In the genomic region with DNA sequence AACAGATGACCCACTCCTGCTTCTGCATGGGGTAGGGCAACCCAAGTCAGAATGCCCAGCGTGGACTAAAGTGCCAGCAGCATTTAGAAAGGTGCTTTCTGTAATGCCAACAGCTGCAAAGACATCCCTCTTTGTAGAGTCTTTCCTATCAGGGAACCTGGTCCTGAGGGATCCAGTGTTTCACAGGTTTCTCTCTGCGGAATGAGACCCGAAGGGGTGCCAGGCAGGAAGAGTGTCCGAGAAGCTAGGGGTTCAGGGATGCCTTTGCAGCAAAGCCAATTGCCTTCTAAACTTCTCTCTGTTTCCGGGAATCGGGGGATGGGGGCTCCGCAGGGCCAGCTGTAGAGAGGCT, we compare ENCODE assay signal across 8 mouse cellular contexts. TPM values are rescaled to one million over a fixed set of nuclear protein-coding genes. Genes with fewer than 3 reads are reported as not detected.
A peak's percentile ranks its signal among the peaks of the same experiment; 100 is the strongest.
DNase-seq lines count a peak whose midpoint lies in the region; ATAC-seq lines count a peak whose summit lies in the region.

No protein-coding gene starts in this region.

- 18% methylated on average over 7 of the region's 7 CpGs for whole genome bisulfite sequencing in kidney, embryonic 14.5 days
- WGBS in embryonic facial prominence, embryonic 13.5 days, result 18% methylated on average over 7 of the region's 7 CpGs
- 19% methylated on average over 7 of the region's 7 CpGs for WGBS in hindbrain, embryonic 13.5 days
- 13% methylated on average over 7 of the region's 7 CpGs for WGBS in midbrain, embryonic 15.5 days

- no peak for DNase-seq in kidney, postnatal 10 days
- DNase-seq in MN1 (ENCODE audit: low spot score), result no peak
- no peak for DNase-seq in left cerebral cortex, postnatal 10 days (ENCODE audit: extremely low spot score in 1 of 2, low spot score in 2 of 2)
- DNase-seq in lung, postnatal 10 days, result no peak

- no peak overlapping the region for H3K9ac ChIP-seq in kidney, embryonic 14.5 days (ENCODE audit: low read depth, low read length)
- no peak overlapping the region for H3K9ac ChIP-seq in embryonic facial prominence, embryonic 13.5 days
- H3K9ac ChIP-seq in hindbrain, embryonic 13.5 days, result peak overlapping the region; percentile 78
- H3K9ac ChIP-seq in midbrain, embryonic 15.5 days, result peak overlapping the region; percentile 72

- H3K9me3 ChIP-seq in kidney, embryonic 14.5 days (ENCODE audit: control insufficient read depth, low read length), result no peaks in the 10 kb centered on the region
- H3K9me3 ChIP-seq in embryonic facial prominence, embryonic 13.5 days, result no peaks in the 10 kb centered on the region
- H3K9me3 ChIP-seq in hindbrain, embryonic 13.5 days, result no peaks in the 10 kb centered on the region
- H3K9me3 ChIP-seq in midbrain, embryonic 15.5 days, result no peaks in the 10 kb centered on the region

- peak overlapping the region; percentile 67 for H3K4me2 ChIP-seq in kidney, embryonic 14.5 days (replicated peaks; ENCODE audit: low read depth, low read length)
- peak overlapping the region; percentile 73 for H3K4me2 ChIP-seq in embryonic facial prominence, embryonic 13.5 days
- peak overlapping the region; percentile 76 for H3K4me2 ChIP-seq in hindbrain, embryonic 13.5 days
- H3K4me2 ChIP-seq in midbrain, embryonic 15.5 days, result peak overlapping the region; percentile 57

- H3K4me3 ChIP-seq in kidney, embryonic 14.5 days (ENCODE audit: low read length), result no peak overlapping the region
- H3K4me3 ChIP-seq in embryonic facial prominence, embryonic 13.5 days, result peak overlapping the region; percentile 41
- H3K4me3 ChIP-seq in hindbrain, embryonic 13.5 days, result peak overlapping the region; percentile 57
- peak overlapping the region; percentile 63 for H3K4me3 ChIP-seq in midbrain, embryonic 15.5 days

- intact Hi-C loops in left cerebral cortex, postnatal 10 days (cut with DNase I), result no loop called here

- peaks cover 7% of the 10 kb centered on the region; the same call in 1 of the 2 replicates for H3K4me1 ChIP-seq in kidney, embryonic 14.5 days (ENCODE audit: control insufficient read depth, insufficient read depth, low read length)
- peaks cover 14% of the 10 kb centered on the region for H3K4me1 ChIP-seq in embryonic facial prominence, embryonic 13.5 days
- peaks cover 28% of the 10 kb centered on the region for H3K4me1 ChIP-seq in hindbrain, embryonic 13.5 days (replicated peaks)
- peaks cover 16% of the 10 kb centered on the region for H3K4me1 ChIP-seq in midbrain, embryonic 15.5 days

- H3K27me3 ChIP-seq in kidney, embryonic 14.5 days (ENCODE audit: control insufficient read depth, insufficient read depth, low read length), result peaks cover 27% of the 10 kb centered on the region
- H3K27me3 ChIP-seq in embryonic facial prominence, embryonic 13.5 days, result peaks cover 48% of the 10 kb centered on the region
- H3K27me3 ChIP-seq in hindbrain, embryonic 13.5 days, result peaks cover 46% of the 10 kb centered on the region
- peaks cover 3% of the 10 kb centered on the region; the same call in 1 of the 2 replicates for H3K27me3 ChIP-seq in midbrain, embryonic 15.5 days (replicated peaks)

- no peaks in the 10 kb centered on the region for H3K36me3 ChIP-seq in kidney, embryonic 14.5 days (ENCODE audit: control insufficient read depth, insufficient read depth, low read length)
- H3K36me3 ChIP-seq in embryonic facial prominence, embryonic 13.5 days, result no peaks in the 10 kb centered on the region
- peaks cover 5% of the 10 kb centered on the region; the same call in 1 of the 2 replicates for H3K36me3 ChIP-seq in hindbrain, embryonic 13.5 days
- H3K36me3 ChIP-seq in midbrain, embryonic 15.5 days (replicated peaks), result no peaks in the 10 kb centered on the region

- ATAC-seq in kidney, embryonic 14.5 days (ENCODE audit: low FRiP score, low TSS enrichment), result no peak
- ATAC-seq in embryonic facial prominence, embryonic 13.5 days (ENCODE audit: insufficient number of reproducible peaks, insufficient read depth, low FRiP score, low TSS enrichment, low read depth), result no peak
- ATAC-seq in hindbrain, embryonic 13.5 days (ENCODE audit: low FRiP score), result no peak
- 0 out of 2 replicates have a peak, but pooled peaks have one; percentile 12 for ATAC-seq in midbrain, embryonic 15.5 days (replicated peaks)

- no peak overlapping the region for H3K27ac ChIP-seq in kidney, embryonic 14.5 days (ENCODE audit: low read depth, low read length)
- no peak overlapping the region for H3K27ac ChIP-seq in embryonic facial prominence, embryonic 13.5 days
- peak overlapping the region; percentile 87 for H3K27ac ChIP-seq in hindbrain, embryonic 13.5 days
- peak overlapping the region; percentile 75; the same call in 1 of the 2 replicates for H3K27ac ChIP-seq in midbrain, embryonic 15.5 days

RNA-seq across cellular contexts. Expression of a gene that starts 0.7 kb away (rescaled TPM):
- 0.17 and 0.23 TPM in 2 replicates for polyA plus RNA-seq in kidney, embryonic 14.5 days (2014; fragmentation: Nextera tagmentation; extraction: Ambion mirVana)
- 0.66 and 1.0 TPM in 2 replicates for polyA plus RNA-seq in embryonic facial prominence, embryonic 13.5 days (2015; fragmentation: Nextera tagmentation; extraction: Ambion mirVana)
- 82.5 and 85.1 TPM in 2 replicates for polyA plus RNA-seq in hindbrain, embryonic 13.5 days (2015; fragmentation: Nextera tagmentation; extraction: Ambion mirVana)
- polyA plus RNA-seq in midbrain, embryonic 15.5 days (2015; fragmentation: Nextera tagmentation; extraction: Ambion mirVana), result 72.8 and 83.6 TPM in 2 replicates
- total RNA-seq in left cerebral cortex, postnatal 10 days (2021), result 100 to 1,000 TPM; 381 to 412 TPM

Comparison
In these comparisons a context has a peak if more than half of its experiments do, and no peak if none do; other contexts are left out.
1. H3K27ac ChIP-seq: peak in hindbrain, embryonic 13.5 days (single experiment) and midbrain, embryonic 15.5 days (single experiment); none in kidney, embryonic 14.5 days (single experiment) and embryonic facial prominence, embryonic 13.5 days (single experiment).
2. H3K9ac ChIP-seq: peak in hindbrain, embryonic 13.5 days (single experiment) and midbrain, embryonic 15.5 days (single experiment); none in kidney, embryonic 14.5 days (single experiment) and embryonic facial prominence, embryonic 13.5 days (single experiment).
3. RNA of a gene that starts 0.7 kb away (polyA plus RNA-seq): 82.5 to 85.1 TPM in hindbrain, embryonic 13.5 days and 72.8 to 83.6 TPM in midbrain, embryonic 15.5 days; 0.66 to 1.0 TPM in embryonic facial prominence, embryonic 13.5 days and 0.17 to 0.23 TPM in kidney, embryonic 14.5 days; every median in the first group is over 10 times any median in the second.
4. Peak in every context shown above with its lines, with median percentiles within 50 percentile points of each other: H3K4me2 ChIP-seq.